7 mouse cellular contexts compared by ENCODE assay signal in genomic region chrX:20291282-20292039, GRCm38 (mm10). TPM values are rescaled to one million over a fixed set of nuclear protein-coding genes. Genes with fewer than 3 reads are reported as not detected.
A peak's percentile ranks its signal among the peaks of the same experiment; 100 is the strongest.
DNase-seq lines count a peak whose midpoint lies in the region; ATAC-seq and TF ChIP-seq lines count a peak whose summit lies in the region.

Gene Slc9a7, minus strand, starts transcription at chrX:20291807.

- peak within 1 kb of the TSS; percentile 63 for H3K9ac ChIP-seq in embryonic facial prominence, embryonic 14.5 days (ENCODE audit: low read depth, low read length)
- peak within 1 kb of the TSS; percentile 42; the same call in 1 of the 2 replicates for H3K9ac ChIP-seq in kidney, embryonic 14.5 days (ENCODE audit: low read depth, low read length)
- H3K9ac ChIP-seq in limb, embryonic 15.5 days = no peak within 1 kb of the TSS
- H3K9ac ChIP-seq in midbrain, embryonic 16.5 days (ENCODE audit: low read depth, low read length) = peak within 1 kb of the TSS; percentile 84

- TF ChIP-seq POLR2A in spleen, adult 2 months (IDR thresholded peaks at IDR 0.05; ENCODE audit: low read depth, low read length) = peak; percentile 33

- no peak within 1 kb of the TSS for H3K27ac ChIP-seq in embryonic facial prominence, embryonic 14.5 days (replicated peaks; ENCODE audit: low read depth, low read length)
- H3K27ac ChIP-seq in heart, embryonic 10.5 days = peak within 1 kb of the TSS; percentile 77
- no peak within 1 kb of the TSS for H3K27ac ChIP-seq in kidney, embryonic 14.5 days (ENCODE audit: low read depth, low read length)
- no peak within 1 kb of the TSS for H3K27ac ChIP-seq in limb, embryonic 15.5 days
- peak within 1 kb of the TSS; percentile 77 for H3K27ac ChIP-seq in midbrain, embryonic 16.5 days (ENCODE audit: low read length)
- H3K27ac ChIP-seq in spleen, adult 2 months (ENCODE audit: insufficient read depth, low read length) = peak within 1 kb of the TSS; percentile 82

- H3K27me3 ChIP-seq in embryonic facial prominence, embryonic 14.5 days (replicated peaks; ENCODE audit: control insufficient read depth, insufficient read depth, low read length) = peaks cover 14% of the 10 kb centered on the region
- peaks cover 12% of the 10 kb centered on the region for H3K27me3 ChIP-seq in heart, embryonic 10.5 days (ENCODE audit: insufficient read depth, poor library complexity, severe bottlenecking)
- H3K27me3 ChIP-seq in kidney, embryonic 14.5 days (ENCODE audit: control insufficient read depth, insufficient read depth, low read length) = no peaks in the 10 kb centered on the region; the same call in 1 of the 2 replicates
- peaks cover 8% of the 10 kb centered on the region for H3K27me3 ChIP-seq in limb, embryonic 15.5 days
- H3K27me3 ChIP-seq in midbrain, embryonic 16.5 days (ENCODE audit: control insufficient read depth, insufficient read depth, low read depth, low read length) = no peaks in the 10 kb centered on the region
- H3K27me3 ChIP-seq in spleen, adult 2 months (ENCODE audit: control insufficient read depth, insufficient read depth, low read length) = no peaks in the 10 kb centered on the region

- no peaks in the 10 kb centered on the region for H3K36me3 ChIP-seq in embryonic facial prominence, embryonic 14.5 days (ENCODE audit: control insufficient read depth, insufficient read depth, low read length)
- no peaks in the 10 kb centered on the region for H3K36me3 ChIP-seq in heart, embryonic 10.5 days
- no peaks in the 10 kb centered on the region for H3K36me3 ChIP-seq in kidney, embryonic 14.5 days (ENCODE audit: control insufficient read depth, insufficient read depth, low read length)
- no peaks in the 10 kb centered on the region for H3K36me3 ChIP-seq in limb, embryonic 15.5 days
- H3K36me3 ChIP-seq in midbrain, embryonic 16.5 days (ENCODE audit: control insufficient read depth, insufficient read depth, low read length) = no peaks in the 10 kb centered on the region
- H3K36me3 ChIP-seq in spleen, adult 2 months (ENCODE audit: control insufficient read depth, insufficient read depth, low read length) = no peaks in the 10 kb centered on the region

- H3K4me3 ChIP-seq in embryonic facial prominence, embryonic 14.5 days (ENCODE audit: low read depth, low read length) = peak within 1 kb of the TSS; percentile 53
- H3K4me3 ChIP-seq in heart, embryonic 10.5 days = peak within 1 kb of the TSS; percentile 69
- H3K4me3 ChIP-seq in kidney, embryonic 14.5 days (ENCODE audit: low read length) = peak within 1 kb of the TSS; percentile 49
- H3K4me3 ChIP-seq in limb, embryonic 15.5 days = peak within 1 kb of the TSS; percentile 52
- H3K4me3 ChIP-seq in midbrain, embryonic 16.5 days (ENCODE audit: low read depth, low read length) = peak within 1 kb of the TSS; percentile 66
- peak within 1 kb of the TSS; percentile 86 for H3K4me3 ChIP-seq in spleen, adult 2 months (ENCODE audit: extremely low read depth, insufficient read depth, insufficient read length)

- H3K9me3 ChIP-seq in embryonic facial prominence, embryonic 14.5 days (ENCODE audit: control insufficient read depth, low read length) = no peaks in the 10 kb centered on the region
- no peaks in the 10 kb centered on the region for H3K9me3 ChIP-seq in heart, embryonic 10.5 days
- H3K9me3 ChIP-seq in kidney, embryonic 14.5 days (ENCODE audit: control insufficient read depth, low read length) = no peaks in the 10 kb centered on the region
- no peaks in the 10 kb centered on the region for H3K9me3 ChIP-seq in limb, embryonic 15.5 days
- H3K9me3 ChIP-seq in midbrain, embryonic 16.5 days (replicated peaks; ENCODE audit: control insufficient read depth, low read length, poor library complexity, severe bottlenecking) = no peaks in the 10 kb centered on the region

- WGBS in embryonic facial prominence, embryonic 14.5 days = 12% methylated on average over 18 of the region's 65 CpGs
- 10% methylated on average over 51 of the region's 65 CpGs for WGBS in heart, embryonic 10.5 days
- 22% methylated on average over 54 of the region's 65 CpGs for WGBS in kidney, embryonic 14.5 days
- 13% methylated on average over 48 of the region's 65 CpGs for WGBS in limb, embryonic 15.5 days
- WGBS in midbrain, embryonic 16.5 days = 17% methylated on average over 38 of the region's 65 CpGs
- 21% methylated on average over 65 of the region's 65 CpGs for WGBS in spleen, adult 2 months

- peak; percentile 74 to 86 for DNase-seq in adrenal gland, postnatal 36 days
- peak; percentile 62 for DNase-seq in embryonic facial prominence, embryonic 14.5 days (ENCODE audit: low spot score)
- peak; percentile 80 for DNase-seq in heart, embryonic 10.5 days (ENCODE audit: low spot score)
- DNase-seq in spleen, adult 2 months (ENCODE audit: low read depth in 1 of 2, low spot score in 2 of 2) = peak; percentile 48 to 80

- H3K4me2 ChIP-seq in embryonic facial prominence, embryonic 14.5 days (ENCODE audit: low read depth, low read length) = peak within 1 kb of the TSS; percentile 71
- peak within 1 kb of the TSS; percentile 64 for H3K4me2 ChIP-seq in kidney, embryonic 14.5 days (replicated peaks; ENCODE audit: low read depth, low read length)
- H3K4me2 ChIP-seq in limb, embryonic 15.5 days = peak within 1 kb of the TSS; percentile 82
- peak within 1 kb of the TSS; percentile 59 for H3K4me2 ChIP-seq in midbrain, embryonic 16.5 days (ENCODE audit: low read length)

- no peaks in the 10 kb centered on the region for H3K4me1 ChIP-seq in embryonic facial prominence, embryonic 14.5 days (ENCODE audit: control insufficient read depth, insufficient read depth, low read length)
- H3K4me1 ChIP-seq in heart, embryonic 10.5 days = no peaks in the 10 kb centered on the region
- H3K4me1 ChIP-seq in kidney, embryonic 14.5 days (ENCODE audit: control insufficient read depth, insufficient read depth, low read length) = no peaks in the 10 kb centered on the region
- H3K4me1 ChIP-seq in limb, embryonic 15.5 days = no peaks in the 10 kb centered on the region
- no peaks in the 10 kb centered on the region for H3K4me1 ChIP-seq in midbrain, embryonic 16.5 days (ENCODE audit: control insufficient read depth, insufficient read depth, low read length)
- H3K4me1 ChIP-seq in spleen, adult 2 months (ENCODE audit: control insufficient read depth, insufficient read depth, insufficient read length) = peaks cover 2% of the 10 kb centered on the region; the same call in 1 of the 2 replicates

- peak; percentile 93 for ATAC-seq in embryonic facial prominence, embryonic 14.5 days (ENCODE audit: low read depth)
- peak; percentile 95 for ATAC-seq in kidney, embryonic 14.5 days (ENCODE audit: low FRiP score, low TSS enrichment)
- ATAC-seq in limb, embryonic 15.5 days (ENCODE audit: insufficient number of reproducible peaks, low FRiP score, low TSS enrichment, low read depth) = no peak
- peak; percentile 94 for ATAC-seq in midbrain, embryonic 16.5 days

- no peak for TF ChIP-seq CTCF in spleen, adult 2 months (IDR thresholded peaks at IDR 0.05; ENCODE audit: extremely low read depth, insufficient read depth, insufficient read length, insufficient replicate concordance)

RNA-seq across cellular contexts. Expression of gene Slc9a7, which starts in this region (rescaled TPM):
- total RNA-seq in adrenal gland, postnatal 36 days (2021) = 10 to 100 TPM; 20.0 to 33.1 TPM
- 2.5 and 3.5 TPM in 2 replicates for polyA plus RNA-seq in embryonic facial prominence, embryonic 14.5 days (2014; fragmentation: Nextera tagmentation; extraction: Ambion mirVana)
- 4.2 and 6.6 TPM in 2 replicates for polyA plus RNA-seq in heart, embryonic 10.5 days (2016; fragmentation: Nextera tagmentation; extraction: Ambion mirVana)
- 0.63 and 0.84 TPM in 2 replicates for polyA plus RNA-seq in kidney, embryonic 14.5 days (2014; fragmentation: Nextera tagmentation; extraction: Ambion mirVana)
- 1.1 and 1.6 TPM in 2 replicates for polyA plus RNA-seq in limb, embryonic 15.5 days (2015; fragmentation: Nextera tagmentation; extraction: Ambion mirVana)
- polyA plus RNA-seq in midbrain, embryonic 16.5 days (2015; fragmentation: Nextera tagmentation; extraction: Ambion mirVana) = 12.0 and 13.3 TPM in 2 replicates
- polyA plus RNA-seq in spleen, adult 2 months (2012; rRNA removed) = 15.7 and 17.6 TPM in 2 replicates

Comparison
In these comparisons a context has a peak if more than half of its experiments do, and no peak if none do; other contexts are left out.
1. Peak in ATAC-seq, H3K4me3 ChIP-seq, H3K9ac ChIP-seq and H3K4me2 ChIP-seq in kidney, embryonic 14.5 days; RNA of the gene not detected or under 1 TPM.
2. H3K27ac ChIP-seq: peak in heart, embryonic 10.5 days (single experiment), midbrain, embryonic 16.5 days (single experiment) and spleen, adult 2 months (single experiment); none in embryonic facial prominence, embryonic 14.5 days (single experiment), kidney, embryonic 14.5 days (single experiment) and limb, embryonic 15.5 days (single experiment).
3. Peak in every context shown above with its lines, with median percentiles within 50 percentile points of each other: DNase-seq, H3K4me2 ChIP-seq and H3K4me3 ChIP-seq.